Mouse (Mus musculus): ENCODE measurements around the gene 0610009B22Rik.

0610009B22Rik gene

DNA sequence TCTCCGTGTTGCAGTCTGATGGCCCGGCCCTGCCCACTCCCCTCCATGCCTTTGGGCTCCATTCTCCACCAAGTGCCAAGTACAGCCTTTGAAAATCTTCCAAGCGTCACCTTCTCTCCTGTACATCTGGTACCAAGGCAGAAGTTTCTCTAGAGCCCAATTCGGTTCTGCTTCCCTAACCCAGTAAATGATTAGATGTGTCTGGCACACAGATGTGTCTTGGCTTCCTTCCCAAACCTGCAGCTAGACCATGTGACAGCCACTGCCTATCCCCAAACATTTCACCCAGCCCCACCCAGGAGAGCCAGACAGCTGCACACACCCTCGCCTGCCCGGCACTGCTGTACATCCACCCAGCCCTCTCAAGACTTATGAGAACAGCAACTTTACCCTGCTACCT is 30.0 kb downstream of the 0610009B22Rik start:
- peak; percentile 70 for DNase-seq (ENCODE audit: low read depth, low spot score)

DNA sequence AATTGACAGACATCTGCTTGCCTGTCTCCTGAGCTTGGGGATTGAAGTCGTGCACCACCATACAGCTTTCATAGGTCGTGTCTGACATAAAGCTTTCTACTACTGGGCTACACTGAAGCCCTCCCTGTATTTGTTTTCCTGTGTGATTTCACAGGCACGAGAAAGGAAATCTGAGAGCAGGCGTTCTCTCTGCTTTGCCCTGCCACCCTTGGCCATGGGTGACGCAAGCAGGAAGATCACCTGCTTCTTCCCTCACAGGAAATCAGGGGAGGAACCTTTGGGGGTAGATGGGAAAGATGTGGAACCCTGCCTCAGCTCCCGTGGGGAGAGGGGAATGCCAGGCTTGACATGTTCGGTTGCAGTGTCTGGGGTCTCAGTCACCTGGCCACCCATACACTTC is 30.4 kb downstream of the 0610009B22Rik start:
- no peak for DNase-seq (ENCODE audit: low read depth, low spot score)

- DNase-seq (ENCODE audit: low read depth, low spot score), result no peak
Observed at GRCm38 (mm10) chr11:51656798-51657521, 31.7 kb downstream of the 0610009B22Rik start.

DNA sequence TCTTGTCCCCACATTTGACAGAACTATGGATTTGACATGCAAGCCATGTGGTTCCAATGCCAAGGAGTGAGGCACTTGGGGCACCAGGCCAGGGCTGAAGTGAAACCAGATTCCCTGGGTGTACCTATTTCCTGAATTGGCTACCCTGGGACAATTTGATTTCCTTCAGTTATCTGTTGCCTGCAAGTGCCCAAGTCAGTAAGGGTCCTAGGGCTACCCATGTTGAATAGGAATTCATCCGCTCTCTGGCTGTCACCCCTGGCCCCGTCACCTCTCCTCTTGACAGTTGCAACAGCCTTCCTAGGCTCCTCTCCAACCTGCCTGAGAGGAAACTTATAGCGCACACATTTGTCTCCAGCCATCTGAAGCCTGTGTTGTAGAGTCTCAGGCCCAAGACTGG is 33.8 kb downstream of the 0610009B22Rik start:
- DNase-seq (ENCODE audit: low read depth, low spot score), result no peak

- no peak for DNase-seq (ENCODE audit: low read depth, low spot score)
Observed at GRCm38 (mm10) chr11:51653736-51654135, 34.9 kb downstream of the 0610009B22Rik start.

DNA sequence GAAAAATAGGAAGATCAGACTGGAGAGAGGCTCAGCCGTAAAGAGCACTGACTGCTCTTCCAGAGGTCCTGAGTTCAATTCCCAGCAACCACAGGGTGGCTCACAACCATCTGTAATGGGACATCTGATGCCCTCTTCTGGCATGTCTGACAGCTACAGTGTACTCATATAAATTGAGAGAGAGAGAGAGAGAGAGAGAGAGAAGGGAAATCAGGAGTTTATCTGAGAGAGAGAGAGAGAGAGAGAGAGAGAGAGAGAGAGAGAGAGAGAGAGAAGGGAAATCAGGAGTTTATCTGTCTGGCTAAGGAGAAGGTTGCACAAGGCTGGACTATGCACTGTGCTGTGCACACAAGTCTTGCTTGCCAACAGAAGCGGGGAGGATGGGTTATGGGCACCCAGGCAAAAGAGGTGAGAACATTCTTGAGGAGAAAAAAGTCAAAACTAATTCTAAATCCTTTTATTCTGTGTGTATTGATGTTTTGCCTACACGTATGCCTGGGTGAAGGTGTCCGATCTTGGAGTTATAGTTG is 35.7 kb downstream of the 0610009B22Rik start:
- no peak for DNase-seq (ENCODE audit: low read depth, low spot score)

- peak; percentile 42 for DNase-seq (ENCODE audit: low read depth, low spot score)
Observed at GRCm38 (mm10) chr11:51650691-51651515, 37.8 kb downstream of the 0610009B22Rik start, which contains the start of the genes N4bp3 and D930048N14Rik. Gene N4bp3, minus strand, starts transcription at chr11:51650842. Gene D930048N14Rik, plus strand, starts transcription at chr11:51650954.

DNA sequence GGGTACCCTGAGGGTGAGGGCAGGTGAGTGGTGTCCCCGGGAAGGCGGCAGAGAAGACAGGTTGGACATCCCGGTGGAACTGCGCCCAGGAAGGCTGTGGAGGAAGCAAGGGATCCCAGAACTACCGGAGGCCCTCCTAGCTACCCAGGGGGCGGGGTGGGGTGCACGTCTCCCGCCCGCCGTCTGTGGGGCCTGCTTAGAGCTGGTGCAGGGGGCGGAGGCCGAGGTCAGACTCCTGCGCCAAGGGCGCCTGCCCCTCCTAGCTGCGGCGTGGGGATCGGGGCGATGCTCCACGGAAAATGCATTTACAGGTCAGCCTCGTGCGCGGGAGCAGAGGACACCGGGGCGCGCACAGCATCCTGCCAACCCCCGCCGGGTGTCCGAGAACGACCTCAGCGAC is 38.4 kb downstream of the 0610009B22Rik start:
- DNase-seq (ENCODE audit: low read depth, low spot score), result no peak

DNA sequence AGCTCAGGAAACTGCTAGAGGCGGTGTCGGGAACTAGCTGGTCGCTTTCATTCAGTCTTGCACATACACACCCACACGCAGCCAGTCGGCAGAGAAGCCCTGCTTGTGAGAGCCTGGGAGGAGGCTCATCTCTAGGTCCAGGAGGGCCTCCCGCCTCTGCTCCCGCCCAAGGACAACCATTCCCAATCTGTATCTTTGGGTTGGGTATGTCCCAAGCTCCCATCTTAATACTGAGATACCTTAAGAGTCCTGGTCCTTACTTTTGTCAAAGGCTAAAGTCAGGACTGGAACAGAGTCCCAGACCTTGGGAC is 38.8 kb downstream of the 0610009B22Rik start:
- peak; percentile 75 for DNase-seq (ENCODE audit: low read depth, low spot score)

- no peak for DNase-seq (ENCODE audit: low read depth, low spot score)
Observed at GRCm38 (mm10) chr11:51649111-51649888, 39.4 kb downstream of the 0610009B22Rik start.

- DNase-seq (ENCODE audit: low read depth, low spot score), result no peak
Observed at GRCm38 (mm10) chr11:51648566-51648965, 40.1 kb downstream of the 0610009B22Rik start.

DNA sequence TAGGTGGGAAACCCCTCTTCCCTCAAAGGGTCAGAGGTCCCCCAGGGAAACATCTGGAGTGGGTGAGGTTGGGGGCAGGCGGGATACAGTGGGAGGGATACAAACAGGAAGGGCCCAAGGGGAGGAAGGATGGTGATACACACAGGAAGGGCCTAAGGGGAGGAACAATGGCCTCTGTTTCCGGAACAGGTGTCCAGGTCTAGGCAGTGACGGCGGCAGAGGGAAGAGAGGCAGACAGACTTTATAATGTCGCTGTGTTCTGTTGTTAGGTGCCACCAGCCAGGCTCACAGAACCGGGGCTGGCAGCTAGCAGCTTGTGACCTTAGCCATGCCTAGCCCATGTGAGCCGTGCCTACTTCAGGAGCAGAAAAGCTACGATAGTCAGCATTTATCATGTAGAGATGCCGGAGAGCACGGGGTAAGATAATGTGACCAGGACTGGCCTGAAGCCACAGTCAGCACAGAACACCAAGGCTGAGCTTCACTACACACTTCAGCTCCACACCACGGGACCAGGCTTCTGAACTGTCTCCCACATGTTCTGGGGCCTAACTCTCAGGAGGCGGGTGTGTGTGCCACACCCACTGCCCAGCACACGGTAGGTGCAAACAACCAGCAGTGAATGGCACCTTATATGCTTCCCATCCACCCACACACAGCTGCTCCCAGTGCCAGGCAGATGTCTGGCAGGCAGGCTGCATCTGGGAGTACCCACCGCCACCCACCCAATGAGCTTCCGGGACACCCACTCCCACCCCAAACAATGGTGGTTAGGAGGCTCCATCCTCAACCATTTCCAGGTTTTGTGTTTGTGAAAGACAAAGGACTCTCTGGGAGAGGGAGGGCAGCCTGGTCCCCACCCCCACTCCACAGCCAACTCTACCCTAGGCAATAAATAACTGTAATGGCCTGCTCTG is 41.7 kb downstream of the 0610009B22Rik start:
- DNase-seq (ENCODE audit: low read depth, low spot score), result peak; percentile 64

DNA sequence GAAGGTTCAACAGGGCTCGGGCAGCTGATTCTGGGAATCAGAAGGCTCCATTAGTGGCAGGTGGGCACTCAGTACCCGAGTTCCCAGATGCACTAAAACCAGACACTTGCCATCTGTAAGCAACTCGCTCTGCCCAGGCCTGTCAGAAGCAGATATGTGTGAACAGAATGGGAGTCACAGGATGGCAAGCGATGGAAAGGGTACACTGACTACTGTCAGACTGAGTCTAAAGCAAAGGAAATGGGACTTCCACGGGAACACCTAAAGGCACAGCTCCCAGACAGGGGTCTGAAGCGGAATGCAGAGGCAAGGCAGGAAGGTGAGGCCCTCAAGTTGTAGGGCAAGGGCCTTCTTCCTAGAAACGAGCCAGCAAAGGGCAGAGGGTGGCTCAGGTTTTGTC is 42.4 kb downstream of the 0610009B22Rik start:
- DNase-seq (ENCODE audit: low read depth, low spot score), result no peak

DNA sequence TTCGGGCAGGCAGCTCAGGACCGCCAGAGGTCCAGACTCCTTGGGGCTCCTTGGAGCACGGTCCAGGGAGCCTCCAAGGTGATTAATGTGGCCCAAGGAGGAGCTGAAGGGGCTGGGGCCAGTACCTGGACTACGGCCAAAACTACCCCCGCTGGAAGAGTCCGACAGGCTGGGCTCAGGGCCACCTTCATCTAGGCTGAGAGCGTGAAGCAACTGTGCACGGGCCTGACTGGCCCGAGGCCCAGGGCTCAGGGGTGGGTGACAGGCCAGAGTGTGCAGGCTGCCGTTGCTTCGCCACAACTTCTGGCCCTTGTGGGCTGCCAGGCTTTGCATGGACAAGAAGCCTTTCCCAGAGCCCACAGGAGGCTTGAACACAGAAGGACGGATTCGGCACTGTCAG is 43.4 kb downstream of the 0610009B22Rik start:
- no peak for DNase-seq (ENCODE audit: low read depth, low spot score)

GRCm38 (mm10) chr11:51644217-51644616 is 44.5 kb downstream of the 0610009B22Rik start:
- DNase-seq (ENCODE audit: low read depth, low spot score), result peak; percentile 23

- peak; percentile 38 for DNase-seq (ENCODE audit: low read depth, low spot score)
Observed at GRCm38 (mm10) chr11:51643761-51644160, 44.9 kb downstream of the 0610009B22Rik start.

GRCm38 (mm10) chr11:51643202-51643601 is 45.5 kb downstream of the 0610009B22Rik start:
- no peak for DNase-seq (ENCODE audit: low read depth, low spot score)

DNA sequence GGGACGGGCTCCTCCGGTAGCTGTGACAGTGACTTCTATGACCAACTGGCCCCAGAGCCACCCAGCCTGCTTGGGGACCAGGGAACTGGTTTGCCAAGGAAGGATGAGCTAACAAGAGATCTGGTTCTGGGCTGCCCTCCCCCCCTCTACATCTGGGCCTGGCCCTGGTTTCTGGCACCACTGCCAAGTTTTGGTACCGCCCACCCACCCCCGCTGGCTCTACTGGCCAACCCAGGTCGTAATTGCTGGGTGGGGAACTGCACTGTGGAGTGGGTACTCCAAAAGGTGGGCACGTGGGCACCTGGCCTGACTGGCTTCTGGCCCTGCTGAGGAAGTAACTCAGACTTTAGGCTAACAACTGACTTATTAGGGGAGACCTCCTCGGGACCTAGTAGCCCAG is 47.9 kb downstream of the 0610009B22Rik start:
- no peak for DNase-seq (ENCODE audit: low read depth, low spot score)

DNA sequence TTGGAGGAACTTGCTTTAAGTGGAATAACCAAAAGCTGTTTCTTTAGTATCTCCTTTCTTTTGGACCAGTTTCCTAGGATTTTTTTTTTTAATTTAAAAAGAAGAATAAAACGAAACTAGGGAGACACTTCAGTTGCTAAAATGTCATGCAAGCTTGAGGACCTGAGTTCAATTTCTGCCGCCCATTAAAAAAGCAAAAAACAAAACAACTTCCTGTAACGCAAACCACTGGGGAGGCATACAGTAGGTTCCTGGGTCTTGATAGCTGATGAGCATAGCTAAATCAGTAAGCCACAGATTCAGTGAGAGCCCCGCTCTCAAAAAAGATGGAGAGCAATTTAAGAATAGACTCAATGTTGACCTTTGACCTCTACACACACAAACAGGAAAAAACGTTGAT is 50.2 kb downstream of the 0610009B22Rik start:
- DNase-seq (ENCODE audit: low read depth, low spot score), result no peak

DNA sequence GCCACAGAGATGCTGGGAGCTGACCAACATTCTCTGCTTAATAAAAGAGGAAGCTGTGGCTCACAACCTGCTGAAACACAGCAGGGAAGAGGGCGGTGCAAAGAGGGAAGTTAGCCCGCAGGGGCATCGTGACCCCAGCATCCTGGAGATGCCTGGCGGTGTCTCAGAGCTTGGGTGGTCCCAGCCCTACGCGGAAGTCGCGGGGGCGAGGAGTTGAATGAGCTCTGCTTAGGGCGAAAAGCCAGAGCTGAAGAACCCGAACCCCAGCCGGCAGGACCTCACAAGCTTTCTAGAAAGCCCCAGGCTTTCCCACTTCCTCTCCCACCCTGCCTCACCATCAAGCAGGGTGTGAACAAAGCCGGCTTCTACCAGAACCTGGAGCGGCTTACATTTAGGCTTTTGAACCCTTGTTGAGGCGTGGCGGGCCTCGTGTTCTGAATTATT is 50.7 kb downstream of the 0610009B22Rik start:
- peak; percentile 31 for DNase-seq (ENCODE audit: low read depth, low spot score)

GRCm38 (mm10) chr11:51636323-51636684 is 52.4 kb downstream of the 0610009B22Rik start:
- DNase-seq (ENCODE audit: low read depth, low spot score), result peak; percentile 90

Data from brain, adult 2 months (tissue).